Mouse (Mus musculus) heart, embryonic 10.5 days (tissue): Measurements from ENCODE around the gene Rpl23. TPM values are rescaled to one million over a fixed set of nuclear protein-coding genes. Genes with fewer than 3 reads are reported as not detected.
A peak's percentile ranks its signal among the peaks of the same experiment; 100 is the strongest.
"Not testable (repeated sequence)": the region's sequence is repeated elsewhere in the genome, so short reads cannot be mapped to it uniquely, and the experiment has no call there.

Source experiments
- DNase-seq: peaks from one replicate; pipeline ENCODE4 v3.0.0-alpha.2; 2017; ENCODE audit warnings: low spot score
- H3K27ac ChIP-seq: fragments of 300-500 bp; sonication (generic); 2 replicates; pipeline ENCODE4 v1.5.1; 2016; ENCODE audit warnings: mild to moderate bottlenecking
- H3K27me3 ChIP-seq: fragments of 300-500 bp; sonication (generic); 2 replicates; pipeline ENCODE4 v1.6.1; 2016; ENCODE audit warnings: mild to moderate bottlenecking; ENCODE audit not compliant: poor library complexity, insufficient read depth, severe bottlenecking
- H3K36me3 ChIP-seq: fragments of 300-500 bp; sonication (generic); 2 replicates; pipeline ENCODE4 v1.6.1; 2016; ENCODE audit warnings: mild to moderate bottlenecking, moderate library complexity
- H3K4me1 ChIP-seq: fragments of 300-500 bp; sonication (generic); 2 replicates; pipeline ENCODE4 v1.6.1; 2016; ENCODE audit warnings: mild to moderate bottlenecking
- H3K4me3 ChIP-seq: fragments of 300-500 bp; sonication (generic); 2 replicates; pipeline ENCODE4 v1.5.1; 2016; ENCODE audit warnings: mild to moderate bottlenecking, moderate library complexity
- H3K9me3 ChIP-seq: fragments of 300-500 bp; sonication (generic); 2 replicates; pipeline ENCODE4 v1.6.1; 2016; ENCODE audit warnings: mild to moderate bottlenecking, moderate library complexity
- WGBS: fragments of 180-500 bp; shearing (Covaris S2); methylation state at CpG from one replicate; pipeline ENCODE4 v1.1.7; 2016; 5-methylcytosine and 5-hydroxymethylcytosine counted together
- microRNA-seq: library from miRNA; unstranded; fragments of <30 nt; microRNA quantifications from one replicate; pipeline ENCODE4, GENCODE M21; 2017
- polyA plus RNA-seq: library from polyadenylated mRNA; unstranded; fragments of >200 nt; fragmentation: Nextera tagmentation; extraction: Ambion mirVana; gene quantifications from 2 replicates; pipeline ENCODE4 v1.2.1, GENCODE M21; 2016

The Rpl23 gene
- polyA plus RNA-seq, 1 experiment from 2014 or later = 414 TPM

GRCm38 (mm10) chr11:97742157-97742556, 40.1 kb downstream of the Rpl23 start:
- no peak overlapping the region for H3K4me3 ChIP-seq
- 87% methylated on average over 5 of the region's 5 CpGs for WGBS
- no peak overlapping the region for H3K27ac ChIP-seq
- H3K36me3 ChIP-seq = peaks cover 11% of the 10 kb centered on the region
- DNase-seq = no peak
- no peaks in the 10 kb centered on the region for H3K27me3 ChIP-seq
- H3K9me3 ChIP-seq = no peaks in the 10 kb centered on the region
- peaks cover 27% of the 10 kb centered on the region for H3K4me1 ChIP-seq

DNA sequence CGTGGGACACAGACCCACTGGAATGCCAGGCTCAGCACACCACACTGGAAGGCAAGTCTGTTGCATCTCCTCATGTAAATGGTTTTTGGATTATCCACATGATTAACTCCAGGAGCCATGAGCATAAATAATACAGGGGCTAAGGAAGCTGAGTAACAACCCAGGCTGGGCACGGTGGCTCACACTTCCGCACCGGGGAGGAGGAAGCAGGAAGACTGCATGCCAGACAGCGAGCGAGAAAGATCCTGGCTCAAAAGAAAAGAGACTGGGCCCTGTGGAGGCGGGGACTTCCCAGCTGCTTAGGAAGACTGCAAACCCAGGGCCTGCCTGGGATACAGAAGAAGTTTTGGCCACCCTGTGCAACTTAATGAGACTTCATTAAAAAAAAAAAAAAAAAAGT, 42.0 kb downstream of the Rpl23 start:
- no peaks in the 10 kb centered on the region for H3K27me3 ChIP-seq
- no peaks in the 10 kb centered on the region for H3K9me3 ChIP-seq
- H3K27ac ChIP-seq = no peak overlapping the region; the same call in 1 of the 2 replicates
- WGBS = 50% methylated on average over 7 of the region's 7 CpGs
- H3K4me3 ChIP-seq = no peak overlapping the region
- H3K36me3 ChIP-seq = 0 out of 2 replicates have a peak, but pooled peaks cover 5% of the 10 kb centered on the region
- peaks cover 27% of the 10 kb centered on the region for H3K4me1 ChIP-seq
- DNase-seq = no peak

DNA sequence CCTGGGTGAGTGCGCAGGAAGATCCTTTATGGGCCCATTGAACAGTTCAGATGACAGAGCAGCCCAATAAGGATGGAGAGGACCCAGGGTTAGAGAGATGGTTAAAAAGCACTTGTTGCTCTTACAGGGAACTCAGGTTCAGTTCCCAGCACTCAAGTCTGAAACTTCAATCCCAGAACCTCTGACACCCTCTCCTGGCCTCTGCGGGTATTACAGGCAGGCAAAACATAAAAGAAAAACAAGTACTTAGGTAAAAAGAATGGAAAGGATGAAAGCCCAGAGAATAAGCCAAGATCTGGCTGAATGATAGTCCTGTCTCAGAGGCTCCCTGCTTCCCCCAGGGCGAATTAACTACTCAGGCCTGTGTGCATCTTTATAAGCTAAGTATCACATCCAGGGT, 43.1 kb downstream of the Rpl23 start:
- no peak for DNase-seq
- H3K27me3 ChIP-seq = no peaks in the 10 kb centered on the region
- peaks cover 25% of the 10 kb centered on the region for H3K4me1 ChIP-seq
- no peak overlapping the region for H3K4me3 ChIP-seq
- no peaks in the 10 kb centered on the region for H3K9me3 ChIP-seq
- H3K36me3 ChIP-seq = 0 out of 2 replicates have a peak, but pooled peaks cover 5% of the 10 kb centered on the region
- H3K27ac ChIP-seq = no peak overlapping the region
- 79% methylated on average over 3 of the region's 3 CpGs for WGBS

DNA sequence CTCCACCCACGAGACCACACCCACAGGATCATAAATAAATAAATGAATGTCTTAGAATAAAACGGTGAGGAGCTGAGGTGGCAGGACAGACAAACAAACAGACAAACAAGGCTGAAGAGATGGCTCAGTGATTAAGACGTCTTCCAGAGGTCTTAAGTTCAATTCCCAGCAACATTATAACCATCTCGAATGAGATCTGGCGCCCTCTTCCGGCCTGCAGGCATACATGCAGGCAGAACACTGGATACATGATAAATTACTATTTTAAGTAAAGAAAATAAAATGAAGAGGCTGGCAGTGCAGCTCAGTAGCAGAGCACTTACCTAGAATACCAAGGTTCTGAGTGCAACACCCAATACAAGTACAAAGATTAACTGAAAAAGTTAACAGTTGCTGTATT, 43.5 kb downstream of the Rpl23 start:
- no peaks in the 10 kb centered on the region for H3K9me3 ChIP-seq
- no peaks in the 10 kb centered on the region for H3K27me3 ChIP-seq
- 0 out of 2 replicates have a peak, but pooled peaks cover 5% of the 10 kb centered on the region for H3K36me3 ChIP-seq
- 66% methylated on average over 6 of the region's 6 CpGs for WGBS
- no peak overlapping the region for H3K27ac ChIP-seq
- DNase-seq = no peak
- H3K4me1 ChIP-seq = peaks cover 27% of the 10 kb centered on the region
- H3K4me3 ChIP-seq = no peak overlapping the region

DNA sequence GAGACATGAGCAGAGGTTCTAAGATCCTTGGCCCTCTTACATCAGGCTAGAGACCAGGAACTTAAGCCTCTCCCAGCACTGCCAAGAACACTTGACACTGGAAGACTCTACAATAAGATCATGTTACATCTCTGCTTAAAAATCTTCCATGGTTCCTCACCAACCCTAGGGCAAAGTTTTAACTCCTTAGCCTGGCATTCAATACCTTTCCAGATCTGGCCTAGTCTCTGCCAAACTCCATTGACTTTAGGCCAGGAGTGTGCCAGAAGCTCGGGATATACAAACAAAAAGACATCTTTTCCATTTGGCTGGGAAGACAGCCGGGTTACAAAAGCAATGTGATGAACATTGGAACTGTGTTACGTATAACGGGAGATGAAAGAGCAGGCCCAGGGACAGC, 44.6 kb downstream of the Rpl23 start:
- WGBS = 79% methylated on average over 4 of the region's 4 CpGs
- H3K27ac ChIP-seq = no peak overlapping the region

GRCm38 (mm10) chr11:97736645-97737044, 45.6 kb downstream of the Rpl23 start:
- Histone ChIP-seq H3K4me1 (peaks cover 14% of the 10 kb centered on the region), H3K27ac (no peak overlapping the region), H3K27me3 (no peaks in the 10 kb centered on the region), H3K4me3 (no peak overlapping the region), H3K9me3 (no peaks in the 10 kb centered on the region), H3K36me3 (peaks cover 14% of the 10 kb centered on the region)
- no peak for DNase-seq
- WGBS = 87% methylated on average over 5 of the region's 5 CpGs

More for the DNA sequence above, 44.6 kb downstream of the Rpl23 start:
- no peak for DNase-seq
- Histone ChIP-seq H3K27me3 (no peaks in the 10 kb centered on the region), H3K36me3 (0 out of 2 replicates have a peak, but pooled peaks cover 5% of the 10 kb centered on the region), H3K4me1 (peaks cover 21% of the 10 kb centered on the region), H3K9me3 (no peaks in the 10 kb centered on the region), H3K4me3 (no peak overlapping the region)

DNA sequence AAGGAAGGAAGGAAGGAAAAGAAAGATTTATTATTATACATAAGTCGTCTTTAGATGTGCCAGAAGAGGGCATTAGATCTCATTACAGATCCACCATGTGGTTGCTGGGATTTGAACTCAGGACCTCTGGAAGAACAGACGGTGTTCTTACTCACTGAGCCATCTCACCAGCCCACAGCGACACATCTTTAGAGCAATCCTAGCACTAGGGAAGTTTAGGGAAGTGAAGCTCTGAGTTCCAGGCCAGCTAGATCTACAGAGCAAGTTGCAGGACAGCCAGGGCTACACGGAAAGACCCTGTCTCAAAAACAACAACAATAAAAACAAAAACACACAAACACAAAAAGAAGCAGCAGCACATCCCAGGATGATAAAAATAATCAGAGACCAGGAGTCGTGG, 47.4 kb downstream of the Rpl23 start:
- not testable (repeated sequence) for H3K9me3 ChIP-seq, H3K4me3 ChIP-seq, DNase-seq, H3K27ac ChIP-seq, H3K27me3 ChIP-seq
- 84% methylated on average over 5 of the region's 5 CpGs for WGBS
- H3K4me1 ChIP-seq = peaks cover 11% of the 10 kb centered on the region
- H3K36me3 ChIP-seq = peaks cover 30% of the 10 kb centered on the region

DNA sequence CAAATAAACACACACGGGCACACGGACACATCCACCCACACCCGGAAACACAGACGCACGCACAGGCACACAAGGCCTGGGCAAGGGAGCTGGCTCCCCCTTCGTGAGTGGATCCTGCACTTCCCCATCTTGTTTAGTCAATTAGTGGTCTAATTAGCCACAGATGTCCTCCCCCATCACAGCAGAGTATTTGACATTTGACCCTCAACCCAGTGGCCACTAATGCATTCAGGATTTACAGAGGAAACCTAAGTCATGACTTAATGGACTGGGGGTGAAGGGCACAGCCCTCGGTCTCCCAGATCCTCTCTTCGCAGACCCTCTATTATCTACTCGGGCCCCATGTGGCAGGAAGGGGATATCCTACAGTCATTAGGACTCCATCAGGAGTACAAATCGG, 48.5 kb downstream of the Rpl23 start:
- 0 out of 2 replicates have a peak overlapping the region, but pooled peaks have one; percentile 16 for H3K27ac ChIP-seq
- H3K4me3 ChIP-seq = peak overlapping the region; percentile 3; the same call in 1 of the 2 replicates
- peaks cover 40% of the 10 kb centered on the region for H3K36me3 ChIP-seq
- H3K9me3 ChIP-seq = no peaks in the 10 kb centered on the region
- DNase-seq = no peak
- no peaks in the 10 kb centered on the region for H3K27me3 ChIP-seq
- H3K4me1 ChIP-seq = peaks cover 20% of the 10 kb centered on the region
- WGBS = 44% methylated on average over 10 of the region's 10 CpGs

DNA sequence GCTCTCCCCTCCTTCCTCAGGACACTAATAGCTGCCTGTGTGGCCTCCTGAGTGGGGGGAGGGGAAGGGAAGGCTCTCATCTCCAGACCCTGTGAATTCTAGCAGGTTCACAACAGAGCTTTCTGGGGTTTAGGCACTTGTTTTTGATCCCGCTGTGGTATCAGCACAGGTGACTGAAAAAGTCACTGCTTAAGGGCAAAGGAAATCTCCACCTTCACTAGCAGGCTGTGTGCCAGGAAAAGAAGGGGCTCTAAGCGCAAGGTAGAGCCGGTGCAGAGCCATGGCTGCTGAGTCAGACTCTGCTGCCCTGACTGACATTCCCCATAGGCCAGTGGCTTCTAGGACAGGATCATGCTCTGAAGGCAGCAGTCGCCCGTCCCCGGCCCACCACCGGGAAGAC, 53.5 kb downstream of the Rpl23 start:
- H3K9me3 ChIP-seq = no peaks in the 10 kb centered on the region
- H3K27me3 ChIP-seq = no peaks in the 10 kb centered on the region
- no peak for DNase-seq
- no peak overlapping the region for H3K4me3 ChIP-seq
- peaks cover 80% of the 10 kb centered on the region for H3K36me3 ChIP-seq
- peaks cover 17% of the 10 kb centered on the region for H3K4me1 ChIP-seq
- 69% methylated on average over 7 of the region's 7 CpGs for WGBS
- peak overlapping the region; percentile 12; the same call in 1 of the 2 replicates for H3K27ac ChIP-seq

- Histone ChIP-seq H3K27ac (no peak overlapping the region), H3K36me3 (peaks cover 84% of the 10 kb centered on the region)
These were observed 53.9 kb downstream of the Rpl23 start for GRCm38 (mm10) chr11:97728311-97728710.

More at GRCm38 (mm10) chr11:97728311-97728710, 53.9 kb downstream of the Rpl23 start:
- 68% methylated on average over 7 of the region's 7 CpGs for WGBS
- Histone ChIP-seq H3K27me3 (no peaks in the 10 kb centered on the region), H3K9me3 (no peaks in the 10 kb centered on the region), H3K4me3 (no peak overlapping the region), H3K4me1 (peaks cover 13% of the 10 kb centered on the region)
- DNase-seq = no peak

Small RNAs within 50 kb of the gene (microRNA-seq; reads per million reads assigned to microRNA genes)
- gene Mir8102 = not detected

Other genes starting within 250 kb of the Rpl23 start
- gene Srcin1, start 206.3 kb downstream of the Rpl23 start, polyA plus RNA-seq = 0.05 and 0.14 TPM in 2 replicates
- 1.9 and 8.5 TPM in 2 replicates for gene Epop, start 152.7 kb downstream of the Rpl23 start, polyA plus RNA-seq
- 1.7 and 2.2 TPM in 2 replicates for gene Mllt6, start 119.0 kb downstream of the Rpl23 start, polyA plus RNA-seq
- gene Cisd3, start 96.6 kb downstream of the Rpl23 start, polyA plus RNA-seq = 49.8 and 52.8 TPM in 2 replicates
- gene Pcgf2, start 81.9 kb downstream of the Rpl23 start, polyA plus RNA-seq = 9.7 and 13.5 TPM in 2 replicates
- gene Psmb3, start 79.0 kb downstream of the Rpl23 start, polyA plus RNA-seq = 517 and 557 TPM in 2 replicates
- 0.96 and 1.3 TPM in 2 replicates for gene Pip4k2b, start 37.7 kb downstream of the Rpl23 start, polyA plus RNA-seq
- gene Cwc25, start 15.9 kb downstream of the Rpl23 start, polyA plus RNA-seq = 11.6 and 17.0 TPM in 2 replicates
- gene 1700001P01Rik, start 6.5 kb downstream of the Rpl23 start, polyA plus RNA-seq = 0.30 TPM in 1 of 2 replicates, not detected in the other
- gene Lasp1, start 16.6 kb upstream of the Rpl23 start, polyA plus RNA-seq = 50.8 and 65.1 TPM in 2 replicates
- 9.2 and 9.6 TPM in 2 replicates for gene B230217C12Rik, start 58.3 kb upstream of the Rpl23 start, polyA plus RNA-seq
- 0.55 and 0.70 TPM in 2 replicates for gene Fbxo47, start 101.7 kb upstream of the Rpl23 start, polyA plus RNA-seq
- gene Plxdc1, start 204.0 kb upstream of the Rpl23 start, polyA plus RNA-seq = not detected in 2 replicates
- 9.8 and 15.7 TPM in 2 replicates for gene Arl5c, start 213.7 kb upstream of the Rpl23 start, polyA plus RNA-seq
- 4.6 and 5.3 TPM in 2 replicates for gene Cacnb1, start 240.6 kb upstream of the Rpl23 start, polyA plus RNA-seq
- gene Rpl19, start 244.3 kb upstream of the Rpl23 start, polyA plus RNA-seq = 867 and 1,011 TPM in 2 replicates